Mouse (Mus musculus) MEL-GATA-1-ER (cell line): ENCODE measurements around the gene Rft1.

Experiments
- DNase-seq: peaks from one replicate; pipeline ENCODE4 v3.0.0-alpha.2; 2012; ENCODE audit warnings: low read depth; ENCODE audit errors: extremely low read depth

Gene Rft1

DNA sequence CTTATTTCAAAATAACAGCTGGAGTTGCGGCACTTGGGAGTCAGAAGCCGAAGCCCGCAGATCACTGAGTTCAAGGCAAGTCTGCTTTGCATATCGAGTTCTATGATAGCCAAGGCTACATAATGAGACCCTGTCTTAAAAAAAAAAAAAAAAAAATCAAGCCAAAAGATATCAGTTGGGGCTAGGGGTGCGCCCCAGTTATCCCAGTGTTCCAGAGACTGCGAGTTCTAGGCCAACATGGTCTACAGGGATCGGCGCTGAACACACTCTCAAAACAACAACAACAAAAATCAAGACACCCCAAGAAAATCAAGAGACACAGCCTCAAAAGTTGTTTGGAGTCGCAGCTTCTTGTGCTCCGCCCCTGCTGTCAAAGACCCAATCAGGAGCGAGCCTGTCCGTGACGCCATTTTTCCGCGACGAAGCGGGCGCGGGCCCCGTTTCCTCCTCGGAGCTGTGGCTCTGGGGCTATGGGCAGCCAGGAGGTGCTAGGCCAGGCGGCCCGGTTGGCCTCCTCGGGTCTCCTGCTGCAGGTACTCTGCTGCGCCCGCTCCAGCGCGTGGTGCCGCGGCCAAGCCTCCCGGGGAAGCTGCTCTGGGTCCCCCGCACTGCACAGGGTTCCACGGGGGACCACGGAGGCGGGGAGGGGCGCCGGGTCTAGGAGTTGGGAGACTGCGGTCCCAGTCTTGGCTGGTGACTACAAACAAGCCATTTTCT, at the start of gene Rft1:
TSS of gene Rft1 (plus strand) at position 418 of the 717 bp plus-strand sequence.
- DNase-seq, result peak; percentile 83

GRCm38 (mm10) chr14:30606817-30607216, 47.3 kb upstream of the Rft1 start:
- no peak for DNase-seq

DNA sequence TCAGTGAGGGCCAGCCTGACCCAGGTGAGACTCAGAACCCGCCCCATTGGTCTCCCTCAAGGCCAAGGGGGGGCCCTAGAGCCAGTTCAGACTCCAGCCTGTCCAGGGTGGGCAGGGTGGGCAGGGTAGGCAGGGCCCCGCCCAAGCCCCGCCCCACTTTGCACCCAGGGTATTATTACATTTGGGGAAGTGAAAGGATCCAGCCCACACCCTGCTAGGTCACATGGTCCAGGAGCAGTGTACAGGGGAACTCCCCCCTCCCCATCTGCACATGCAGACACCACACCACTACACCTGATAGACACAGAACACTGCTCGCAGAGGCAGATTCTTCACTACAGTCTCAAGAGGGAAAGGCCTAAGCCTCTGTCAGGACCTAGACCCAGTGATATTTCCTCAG, 46.5 kb upstream of the Rft1 start:
- DNase-seq, result peak; percentile 25

DNA sequence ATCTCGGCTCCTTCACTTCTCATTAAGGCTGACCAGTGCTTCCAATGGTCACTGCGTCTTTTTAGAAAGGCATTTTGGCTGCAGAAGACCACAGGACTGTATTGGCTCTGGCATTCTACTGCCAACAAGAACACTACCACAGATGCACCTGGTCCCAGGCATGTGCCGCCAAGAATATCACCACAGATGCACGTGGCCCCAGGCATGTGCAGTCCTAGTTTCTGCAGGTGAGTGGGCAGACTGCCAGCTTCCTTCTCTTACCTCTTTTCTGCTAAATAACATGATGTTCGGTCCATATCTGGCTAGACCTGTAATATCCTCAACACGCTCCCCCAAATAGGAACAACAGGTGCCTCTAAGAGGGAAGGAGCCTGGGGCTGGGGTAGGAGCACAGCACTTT, 46.0 kb upstream of the Rft1 start:
- no peak for DNase-seq

GRCm38 (mm10) chr14:30609499-30609898, 44.7 kb upstream of the Rft1 start:
- DNase-seq, result no peak

- DNase-seq, result no peak
Measured at GRCm38 (mm10) chr14:30610304-30610703, 43.9 kb upstream of the Rft1 start.

DNA sequence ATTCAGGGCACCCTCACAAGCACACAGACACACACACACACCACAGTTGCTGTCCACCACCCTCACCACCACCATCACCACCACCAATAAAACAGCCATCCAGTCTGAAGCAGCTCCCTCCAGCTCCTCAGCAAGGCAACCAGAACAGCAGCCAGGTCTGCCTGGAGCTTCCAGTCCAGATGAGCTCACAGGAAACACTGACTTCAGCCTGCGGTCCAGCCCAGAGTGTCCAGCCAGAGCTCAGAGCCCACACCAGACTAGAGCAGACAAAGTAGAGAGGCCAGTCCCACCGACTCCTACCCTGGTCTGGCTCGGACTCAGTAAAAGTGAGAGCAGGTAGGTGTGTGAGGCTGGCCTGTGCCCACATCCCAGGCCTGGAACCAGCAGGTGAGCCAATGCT, 43.2 kb upstream of the Rft1 start:
- no peak for DNase-seq

- DNase-seq, result peak; percentile 19
Measured at GRCm38 (mm10) chr14:30612523-30612922, 41.6 kb upstream of the Rft1 start.

DNA sequence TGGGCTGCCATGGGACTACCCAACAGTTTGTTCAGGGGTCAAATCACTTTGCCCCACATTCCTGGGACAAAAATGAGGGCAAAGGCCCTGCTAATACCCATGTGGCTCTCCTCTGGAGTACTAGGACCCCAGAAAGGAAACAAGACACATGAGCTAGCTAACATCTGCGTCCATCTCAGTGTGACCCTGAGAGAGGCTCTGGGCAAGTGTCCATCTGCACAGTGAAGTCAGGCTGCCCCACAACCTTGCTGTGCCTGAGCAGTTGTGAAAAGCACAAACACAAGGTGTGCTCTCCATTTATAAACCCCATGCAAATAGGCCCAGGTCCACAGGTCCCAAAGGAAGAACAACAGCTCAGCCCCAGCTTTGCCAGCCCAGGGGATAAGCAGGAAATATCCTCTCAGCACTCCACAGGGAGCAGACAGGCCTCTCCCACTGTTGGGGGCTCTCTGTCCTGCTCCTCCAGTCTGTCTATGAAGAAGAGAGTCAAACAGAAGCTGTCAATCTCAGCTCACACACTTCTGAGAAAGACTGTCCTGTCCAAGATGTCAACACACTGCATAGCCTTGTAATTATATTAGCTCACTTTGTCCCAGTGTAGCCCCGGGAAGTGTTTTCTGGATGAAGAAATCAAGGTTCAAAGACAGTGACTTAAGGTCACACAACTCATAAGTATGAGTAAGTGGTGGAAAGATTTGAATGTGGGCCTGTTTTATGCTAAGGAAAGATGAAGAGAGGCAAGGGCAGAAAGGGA, 41.0 kb upstream of the Rft1 start:
- no peak for DNase-seq

GRCm38 (mm10) chr14:30616751-30617150, 37.4 kb upstream of the Rft1 start:
- DNase-seq, result no peak

- no peak for DNase-seq
Measured at GRCm38 (mm10) chr14:30618746-30619275, 35.3 kb upstream of the Rft1 start.

DNA sequence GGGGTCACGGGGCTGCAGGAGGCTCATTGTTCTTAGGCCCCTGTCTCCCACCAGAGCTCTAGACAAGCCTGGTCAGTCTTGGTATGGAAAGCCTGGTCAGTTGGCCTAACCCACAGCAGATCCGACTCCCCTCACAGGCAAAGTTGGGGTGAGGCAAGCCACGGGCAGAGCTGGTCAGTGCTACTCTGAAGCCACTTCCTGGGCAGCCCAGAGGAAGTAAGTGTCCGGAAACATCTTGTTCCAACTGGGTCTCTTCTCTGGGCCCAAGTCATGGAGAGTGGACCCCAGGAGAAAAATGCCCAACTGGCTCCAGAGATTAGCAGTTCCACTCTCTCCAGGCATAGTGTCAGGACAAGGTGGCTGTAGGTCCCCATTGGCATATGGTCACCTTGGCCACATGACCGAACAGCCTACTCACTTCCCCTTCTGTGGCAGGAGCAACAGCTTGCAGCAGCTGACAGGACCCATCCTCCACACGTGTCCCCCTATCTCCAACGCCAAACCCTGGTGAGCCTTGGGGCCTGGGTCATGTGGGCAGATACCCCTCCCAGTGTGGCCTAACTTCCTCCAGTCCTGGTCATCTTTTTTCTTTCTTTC, 34.1 kb upstream of the Rft1 start:
- DNase-seq, result peak; percentile 16

DNA sequence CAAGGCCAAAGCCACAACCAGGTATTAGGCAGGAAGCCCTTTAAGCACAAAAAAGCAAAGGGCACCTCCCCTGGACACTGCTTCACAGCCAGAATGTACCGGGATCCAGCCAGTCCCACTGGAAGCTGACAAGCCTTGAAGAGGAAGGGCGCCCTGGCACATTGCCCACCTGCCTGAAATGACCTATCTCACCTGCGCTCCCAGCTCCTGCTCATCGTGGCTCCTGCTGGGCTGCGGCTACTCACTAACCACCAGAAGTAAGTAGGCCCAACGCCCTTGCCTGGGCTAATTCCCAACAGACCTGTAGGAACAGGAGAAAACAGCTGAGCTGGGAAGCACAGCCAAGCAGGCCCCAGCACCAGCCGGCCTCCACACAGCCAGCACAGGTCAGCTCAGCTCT, 32.0 kb upstream of the Rft1 start:
- DNase-seq, result no peak

DNA sequence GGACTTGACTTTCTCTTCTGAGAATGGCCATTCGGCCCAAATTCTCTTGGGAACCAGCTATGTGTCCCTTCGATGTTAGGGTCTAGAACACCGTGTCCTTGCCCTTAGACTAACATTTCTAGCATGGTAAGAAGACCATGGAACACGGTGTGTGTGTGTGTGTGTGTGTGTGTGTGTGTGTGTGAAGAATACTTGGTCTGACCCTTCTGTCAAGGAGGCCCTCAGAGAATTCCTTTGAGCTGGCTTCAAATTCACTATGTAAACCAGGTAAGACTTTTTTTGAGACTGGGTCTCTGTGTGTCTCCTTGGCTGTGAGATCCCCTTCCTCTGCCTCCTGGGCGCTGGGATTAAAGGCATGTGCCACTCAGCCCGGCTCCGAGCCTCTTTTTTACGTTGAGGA, 31.6 kb upstream of the Rft1 start:
- DNase-seq, result no peak

DNA sequence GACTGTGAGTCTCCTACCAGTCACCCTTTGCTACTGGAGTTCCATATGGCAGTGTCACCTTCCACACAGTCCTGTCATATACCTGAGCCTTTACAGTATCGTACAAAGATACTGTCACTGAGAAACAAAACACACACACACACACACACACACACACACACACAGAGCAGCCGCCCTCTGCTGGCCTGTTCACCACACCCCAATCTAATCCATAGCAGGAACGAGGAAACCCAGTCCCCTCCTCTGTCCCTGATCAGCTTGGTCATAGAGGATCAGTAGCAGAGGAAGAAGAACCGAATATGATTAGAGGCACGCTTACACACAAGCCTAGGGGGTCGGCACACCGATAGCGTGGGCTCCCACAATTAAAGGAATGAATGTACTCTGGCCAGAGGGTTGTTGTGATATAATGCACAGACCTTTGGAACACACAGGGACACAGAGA, 29.9 kb upstream of the Rft1 start:
- DNase-seq, result peak; percentile 28

GRCm38 (mm10) chr14:30625131-30625807, 28.9 kb upstream of the Rft1 start:
- peak; percentile 55 for DNase-seq

GRCm38 (mm10) chr14:30625856-30626726, 28.1 kb upstream of the Rft1 start, which contains the start of gene Prkcd:
Gene Prkcd, minus strand, starts transcription at chr14:30626210.
- peak; percentile 47 for DNase-seq

DNA sequence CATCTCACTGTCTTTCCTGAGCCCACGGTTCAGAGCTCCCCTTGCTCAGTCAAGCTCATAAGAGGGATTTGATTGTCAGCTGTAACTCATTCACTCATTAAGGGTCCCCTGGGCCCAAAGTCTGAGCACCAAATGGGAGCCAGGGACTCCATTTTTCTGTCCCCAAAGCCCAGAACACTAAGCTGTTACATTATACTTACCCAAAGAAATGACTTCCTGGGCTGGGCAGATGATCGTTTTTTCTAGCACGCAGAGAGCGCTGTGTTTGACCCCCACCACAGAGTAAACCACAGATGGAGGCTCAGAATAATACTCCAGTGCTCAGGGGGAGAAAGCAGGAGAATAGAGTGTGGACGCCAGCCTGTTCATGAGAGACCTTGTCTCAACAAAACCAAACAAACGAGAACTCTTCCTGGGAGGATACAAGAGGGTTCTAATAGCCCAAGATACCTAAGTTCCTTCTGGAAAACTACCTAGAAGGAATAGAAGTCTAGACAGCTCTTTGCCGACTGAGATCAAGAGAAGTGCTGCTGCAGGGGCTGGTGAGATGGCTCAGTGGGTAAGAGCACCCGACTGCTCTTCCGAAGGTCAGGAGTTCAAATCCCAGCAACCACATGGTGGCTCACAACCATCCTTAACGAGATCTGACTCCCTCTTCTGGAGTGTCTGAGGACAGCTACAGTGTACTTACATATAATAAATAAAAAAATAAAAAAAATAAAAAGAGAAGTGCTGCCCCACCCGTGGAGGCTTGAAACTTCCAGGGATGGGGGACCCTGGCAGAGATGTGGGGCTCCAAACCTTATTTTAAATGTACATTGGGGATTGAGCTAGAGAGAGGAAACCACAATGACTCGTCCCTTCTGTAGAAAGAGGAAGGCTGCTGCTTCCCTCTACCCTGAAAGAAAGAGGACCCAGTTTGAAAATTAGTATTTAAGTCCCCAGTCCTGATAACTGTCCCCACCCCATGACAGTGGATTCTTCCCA, 27.1 kb upstream of the Rft1 start:
- peak; percentile 89 for DNase-seq

GRCm38 (mm10) chr14:30628235-30628634, 25.9 kb upstream of the Rft1 start:
- no peak for DNase-seq
